Mouse (Mus musculus) midbrain, postnatal 0 days (tissue): ENCODE data around the gene Tmeff1. TPM values are rescaled to one million over a fixed set of nuclear protein-coding genes. Genes with fewer than 3 reads are reported as not detected.

Source experiments
- ATAC-seq: fragments of 200-750 bp; cut with Nextera tagmentation; 2 replicates; pipeline ENCODE4 v1.8.0; 2017; ENCODE audit warnings: moderate number of reproducible peaks, mild to moderate bottlenecking, moderate TSS enrichment, moderate library complexity; ENCODE audit not compliant: low FRiP score
- DNase-seq: peaks from one replicate; pipeline ENCODE4 v3.0.0-alpha.2; 2015; ENCODE audit warnings: low spot score
- H3K27ac ChIP-seq: fragments of 300-500 bp; sonication (generic); 2 replicates; pipeline ENCODE4 v1.5.1; 2014; ENCODE audit warnings: low read depth, mild to moderate bottlenecking, low read length, mixed read lengths
- H3K27me3 ChIP-seq: fragments of 300-500 bp; sonication (generic); 2 replicates; pipeline ENCODE4 v1.6.1; 2014; ENCODE audit warnings: low read length, control low read depth, mixed read lengths; ENCODE audit not compliant: insufficient read depth
- H3K36me3 ChIP-seq: fragments of 300-500 bp; sonication (generic); 2 replicates; pipeline ENCODE4 v1.6.1; 2014; ENCODE audit warnings: low read length, control low read depth, mixed read lengths; ENCODE audit not compliant: insufficient read depth
- H3K4me1 ChIP-seq: fragments of 300-500 bp; sonication (generic); 2 replicates; pipeline ENCODE4 v1.6.1; 2014; ENCODE audit warnings: mild to moderate bottlenecking, control low read depth, antibody characterized with exemption, low read length, mixed read lengths; ENCODE audit not compliant: insufficient read depth
- H3K4me2 ChIP-seq: fragments of 300-500 bp; sonication (generic); 2 replicates; pipeline ENCODE4 v1.6.1; 2014; ENCODE audit warnings: low read depth, mild to moderate bottlenecking, low read length, mixed read lengths; ENCODE audit not compliant: poor library complexity, severe bottlenecking
- H3K4me3 ChIP-seq: fragments of 300-500 bp; sonication (generic); 2 replicates; pipeline ENCODE4 v1.5.1; 2014; ENCODE audit warnings: low read depth, mild to moderate bottlenecking, low read length, moderate library complexity
- H3K9ac ChIP-seq: fragments of 300-500 bp; sonication (generic); replicated peaks from 2 replicates; pipeline ENCODE4 v1.6.1; 2014; ENCODE audit warnings: mild to moderate bottlenecking, low read length, moderate library complexity, mixed read lengths; ENCODE audit not compliant: poor library complexity, severe bottlenecking
- H3K9me3 ChIP-seq: fragments of 300-500 bp; sonication (generic); 2 replicates; pipeline ENCODE4 v1.6.1; 2016; ENCODE audit warnings: low read length, control low read depth
- CTCF ChIP-seq: IDR thresholded peaks from 2 replicates; pipeline ENCODE4 v1.5.1; 2016; ENCODE audit warnings: antibody characterized with exemption, mild to moderate bottlenecking
- WGBS: fragments of 180-500 bp; shearing (Covaris S2); extraction: QIAGEN DNeasy Blood & Tissue Kit; methylation state at CpG from one replicate; pipeline ENCODE4 v1.1.7; 2014; 5-methylcytosine and 5-hydroxymethylcytosine counted together
- polyA plus RNA-seq: library from polyadenylated mRNA; unstranded; fragments of >200 nt; fragmentation: Nextera tagmentation; extraction: Ambion mirVana; gene quantifications from 2 replicates; pipeline ENCODE4 v1.2.1, GENCODE M21; 2015
- total RNA-seq: library from RNA; depleted of rRNA; stranded (reverse); fragments of >200 nt; gene quantifications from 2 replicates; pipeline ENCODE4 v1.2.3, GENCODE M21; 2014

The Tmeff1 gene
- total and polyA plus RNA-seq, 2 experiments from 2014 or later = 228 to 320 TPM

DNA sequence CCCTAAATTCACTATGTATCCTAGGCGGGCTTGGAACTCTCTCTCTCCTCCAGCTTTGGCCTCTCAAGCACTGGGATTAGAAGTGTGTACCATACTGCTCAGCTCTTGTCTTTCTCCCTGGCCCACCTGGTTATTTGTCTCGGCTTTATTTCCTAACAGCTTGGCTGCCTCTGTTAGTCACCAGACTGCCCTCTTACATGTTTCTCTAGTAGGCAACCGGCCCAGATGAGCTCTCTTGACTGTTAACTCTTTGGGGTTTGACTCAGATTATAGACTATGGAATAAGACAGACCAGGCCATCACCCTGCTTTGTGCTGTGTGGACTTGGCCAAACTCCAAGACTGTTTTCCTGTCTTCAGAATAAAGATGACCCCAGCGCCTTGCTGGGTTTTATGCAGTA lies 6.6 kb upstream of the Tmeff1 start:
- 53% methylated on average over 4 of the region's 4 CpGs for WGBS
- no peaks in the 10 kb centered on the region for H3K27me3 ChIP-seq
- H3K27ac ChIP-seq = no peak overlapping the region
- no peak overlapping the region for H3K4me3 ChIP-seq
- no peak overlapping the region for H3K4me2 ChIP-seq
- ATAC-seq (no peak), DNase-seq (peak; percentile 17)
- no peaks in the 10 kb centered on the region for H3K9me3 ChIP-seq
- H3K4me1 ChIP-seq = no peaks in the 10 kb centered on the region
- H3K9ac ChIP-seq = no peak overlapping the region
- H3K36me3 ChIP-seq = no peaks in the 10 kb centered on the region
- no peak for TF ChIP-seq CTCF

DNA sequence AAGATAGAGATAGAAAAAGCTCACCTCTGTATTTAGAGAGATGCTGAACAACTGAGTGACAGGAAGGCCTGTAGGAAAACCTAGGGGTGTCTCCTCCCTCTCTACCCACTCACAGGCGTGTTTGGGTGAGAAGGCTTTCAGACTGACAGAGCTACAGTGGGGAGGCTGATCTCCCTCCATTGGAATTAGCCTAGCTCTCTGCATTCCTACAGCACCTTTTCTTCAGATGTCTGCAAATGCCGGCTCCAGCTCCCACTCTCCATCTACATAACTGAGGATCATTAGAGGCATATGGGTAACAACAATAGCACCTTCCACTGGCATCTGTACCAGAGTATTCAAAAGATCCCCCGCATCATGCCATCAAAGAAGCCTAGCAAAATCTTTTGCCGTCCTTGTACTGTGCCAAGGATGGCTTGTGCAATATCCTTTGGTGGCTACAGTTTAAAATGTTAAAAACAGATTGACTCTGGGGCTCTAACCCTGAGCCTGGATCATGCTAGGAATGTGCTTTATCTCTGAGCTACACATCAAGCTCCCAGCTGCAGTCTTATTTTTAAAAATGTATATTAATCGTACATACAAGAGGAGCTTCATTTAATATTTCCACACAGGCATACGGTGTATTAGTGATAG lies 5.4 kb upstream of the Tmeff1 start:
- no peaks in the 10 kb centered on the region for H3K27me3 ChIP-seq
- 51% methylated on average over 6 of the region's 6 CpGs for WGBS

GRCm38 (mm10) chr4:48581201-48581600 lies 3.8 kb upstream of the Tmeff1 start:
- no peaks in the 10 kb centered on the region; the same call in 1 of the 2 replicates for H3K4me1 ChIP-seq
- H3K36me3 ChIP-seq = no peaks in the 10 kb centered on the region
- no peaks in the 10 kb centered on the region for H3K9me3 ChIP-seq
- no peak for TF ChIP-seq CTCF
- no peak overlapping the region for H3K9ac ChIP-seq
- 13% methylated on average over 2 of the region's 2 CpGs for WGBS
- ATAC-seq (no peak), DNase-seq (peak; percentile 12)
- H3K4me2 ChIP-seq = no peak overlapping the region
- no peaks in the 10 kb centered on the region for H3K27me3 ChIP-seq
- no peak overlapping the region for H3K4me3 ChIP-seq
- no peak overlapping the region for H3K27ac ChIP-seq

More for the DNA sequence above, 5.4 kb upstream of the Tmeff1 start:
- Histone ChIP-seq H3K4me1 (no peaks in the 10 kb centered on the region; the same call in 1 of the 2 replicates), H3K4me3 (no peak overlapping the region), H3K9me3 (no peaks in the 10 kb centered on the region), H3K4me2 (no peak overlapping the region), H3K36me3 (no peaks in the 10 kb centered on the region), H3K9ac (no peak overlapping the region), H3K27ac (no peak overlapping the region)
- ATAC-seq = no peak
- DNase-seq = no peak
- TF ChIP-seq CTCF = no peak

DNA sequence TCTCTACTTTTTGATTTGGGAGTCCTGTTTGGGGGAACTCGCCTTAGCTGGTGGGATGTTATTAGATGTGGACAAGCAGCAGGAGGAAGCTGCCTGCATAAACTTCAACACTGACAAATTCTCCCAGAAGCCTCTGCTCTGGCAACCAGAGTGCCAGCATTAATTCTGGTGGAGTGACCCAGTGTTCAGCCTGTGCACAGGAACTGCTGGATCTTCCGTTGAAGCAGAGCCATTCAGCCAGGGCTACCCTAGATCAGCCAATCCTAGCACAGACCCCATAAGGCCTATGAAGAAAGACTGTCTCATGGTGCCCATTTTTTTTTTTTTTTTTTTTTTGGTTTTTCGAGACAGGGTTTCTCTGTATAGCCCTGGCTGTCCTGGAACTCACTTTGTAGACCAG lies 3.0 kb upstream of the Tmeff1 start:
- Histone ChIP-seq H3K27me3 (no peaks in the 10 kb centered on the region), H3K9ac (no peak overlapping the region), H3K36me3 (no peaks in the 10 kb centered on the region), H3K4me2 (no peak overlapping the region), H3K27ac (no peak overlapping the region), H3K4me1 (no peaks in the 10 kb centered on the region; the same call in 1 of the 2 replicates), H3K4me3 (no peak overlapping the region), H3K9me3 (no peaks in the 10 kb centered on the region)
- DNase-seq (no peak), ATAC-seq (no peak)
- no peak for TF ChIP-seq CTCF
- 59% methylated on average over 2 of the region's 3 CpGs for WGBS

DNA sequence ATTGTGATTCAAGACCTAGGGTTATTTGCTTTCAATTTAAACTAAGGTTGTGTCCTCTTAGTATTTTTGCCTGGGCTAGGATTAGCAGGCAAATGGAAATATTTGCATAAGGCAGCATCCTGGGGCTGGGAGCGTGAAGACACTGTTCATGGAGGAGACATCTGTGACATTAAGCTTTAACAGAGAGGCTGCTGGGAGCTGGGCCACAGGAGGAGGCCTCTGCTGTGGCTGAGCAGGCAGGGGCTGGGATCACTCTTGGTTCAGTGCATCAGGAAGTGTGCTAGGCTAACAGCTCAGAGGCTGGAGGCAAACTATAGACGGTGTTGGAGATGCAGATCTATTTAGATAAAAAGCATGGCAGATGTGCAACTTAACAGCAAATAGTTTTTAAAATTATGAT lies 2.0 kb upstream of the Tmeff1 start:
- Histone ChIP-seq H3K4me2 (no peak overlapping the region), H3K27ac (no peak overlapping the region), H3K9me3 (no peaks in the 10 kb centered on the region), H3K27me3 (no peaks in the 10 kb centered on the region), H3K4me1 (peaks cover 2% of the 10 kb centered on the region; the same call in 1 of the 2 replicates), H3K9ac (no peak overlapping the region), H3K36me3 (no peaks in the 10 kb centered on the region), H3K4me3 (no peak overlapping the region)
- DNase-seq = no peak
- 47% methylated on average over 2 of the region's 2 CpGs for WGBS
- TF ChIP-seq CTCF = no peak
- ATAC-seq = no peak

GRCm38 (mm10) chr4:48585241-48586098 lies 496 bp downstream of the Tmeff1 start:
- peak; percentile 35 for DNase-seq
- no peak for TF ChIP-seq CTCF
- peak overlapping the region; percentile 90 for H3K4me2 ChIP-seq
- H3K9ac ChIP-seq = peak overlapping the region; percentile 95
- under 1% methylated on average over 72 of the region's 92 CpGs for WGBS
- H3K27me3 ChIP-seq = no peaks in the 10 kb centered on the region
- H3K4me3 ChIP-seq = peak overlapping the region; percentile 96
- H3K4me1 ChIP-seq = peaks cover 2% of the 10 kb centered on the region; the same call in 1 of the 2 replicates
- no peaks in the 10 kb centered on the region for H3K9me3 ChIP-seq
- no peaks in the 10 kb centered on the region for H3K36me3 ChIP-seq
- ATAC-seq = peak; percentile 79
- H3K27ac ChIP-seq = peak overlapping the region; percentile 95
